Mouse (Mus musculus) heart, adult 2 months (tissue): Measurements from ENCODE around the gene Src. TPM values are rescaled to one million over a fixed set of nuclear protein-coding genes. Genes with fewer than 3 reads are reported as not detected.

Source experiments
- DNase-seq, 2 experiments: peaks; one replicate each; pipeline ENCODE4 v3.0.0; 2021
- H3K27ac ChIP-seq: fragments of 200-600 bp; 2 replicates; pipeline ENCODE4 v1.8.1; 2022
- H3K27me3 ChIP-seq: fragments of 200-500 bp; 2 replicates; pipeline ENCODE4 v1.6.1; 2012; ENCODE audit warnings: mild to moderate bottlenecking, low read length, inconsistent platforms, mixed read lengths; ENCODE audit not compliant: control insufficient read depth, insufficient read depth
- H3K36me3 ChIP-seq: fragments of 200-500 bp; 2 replicates; pipeline ENCODE4 v1.6.1; 2012; ENCODE audit warnings: low read length, inconsistent platforms; ENCODE audit not compliant: control insufficient read depth, insufficient read depth
- H3K4me1 ChIP-seq: fragments of 200-500 bp; 2 replicates; pipeline ENCODE4 v1.6.1; 2011; ENCODE audit warnings: low read length; ENCODE audit not compliant: control insufficient read depth, insufficient read depth
- H3K4me3 ChIP-seq: fragments of 200-600 bp; 2 replicates; pipeline ENCODE4 v1.8.1; 2022
- H3K79me2 ChIP-seq: fragments of 200-500 bp; replicated peaks from 2 replicates; pipeline ENCODE4 v1.6.1; 2012; ENCODE audit warnings: mild to moderate bottlenecking, inconsistent platforms, low read length, moderate library complexity, mixed read lengths; ENCODE audit not compliant: control insufficient read depth, insufficient read depth
- H3K9ac ChIP-seq: fragments of 200-500 bp; 2 replicates; pipeline ENCODE4 v1.6.1; 2012; ENCODE audit warnings: low read depth, mild to moderate bottlenecking, control low read depth, inconsistent platforms, low read length, mixed read lengths
- CTCF ChIP-seq: fragments of 200-600 bp; IDR thresholded peaks from 2 replicates; pipeline ENCODE4 v1.8.1; 2022; ENCODE audit warnings: antibody characterized with exemption, mild to moderate bottlenecking, moderate library complexity
- EP300 ChIP-seq: fragments of 200-500 bp; IDR thresholded peaks from 2 replicates; pipeline ENCODE4 v1.6.1; 2011; ENCODE audit warnings: low read depth, low read length, control low read depth; ENCODE audit not compliant: insufficient read depth
- POLR2A ChIP-seq: fragments of 200-500 bp; IDR thresholded peaks from 2 replicates; pipeline ENCODE4 v1.6.1; 2011; ENCODE audit warnings: mild to moderate bottlenecking, low read depth, low read length, control low read depth; ENCODE audit not compliant: insufficient read depth
- WGBS: fragments of 180-500 bp; shearing (Covaris S2); methylation state at CpG from one replicate; pipeline ENCODE4 v1.1.7; 2018; 5-methylcytosine and 5-hydroxymethylcytosine counted together
- intact Hi-C: fragments of 180-260 bp; cut with DNase I; formaldehyde crosslinking; loops from one replicate; pipeline ENCODE4 v1.15.1; 2025
- polyA plus RNA-seq: library from polyadenylated mRNA; depleted of rRNA; stranded (reverse); fragments of >200 nt; gene quantifications from 2 replicates; pipeline ENCODE4 v1.2.3, GENCODE M21; 2012
- total RNA-seq, 2 experiments: library from RNA; stranded (reverse); gene quantifications; 2 replicates each; pipeline ENCODE4 v1.2.3; 2021

The Src gene
- total and polyA plus RNA-seq, 3 experiments = 4.0 to 5.8 (median 4.1) TPM

- no peak overlapping the region for H3K27ac ChIP-seq
- no peak overlapping the region for H3K9ac ChIP-seq
- peak; percentile 29 to 43 for DNase-seq
Measured at GRCm38 (mm10) chr2:157432476-157432875, 14.2 kb downstream of the Src start.

GRCm38 (mm10) chr2:157434041-157434440, 15.8 kb downstream of the Src start:
- DNase-seq = no peak
- no peak overlapping the region for H3K27ac ChIP-seq
- H3K4me3 ChIP-seq = no peak overlapping the region
- no peaks in the 10 kb centered on the region for H3K79me2 ChIP-seq
- no peaks in the 10 kb centered on the region for H3K27me3 ChIP-seq
- H3K9ac ChIP-seq = no peak overlapping the region
- H3K36me3 ChIP-seq = no peaks in the 10 kb centered on the region
- H3K4me1 ChIP-seq = no peaks in the 10 kb centered on the region
- TF ChIP-seq CTCF (no peak), EP300 (no peak), POLR2A (no peak)
- 70% methylated on average over 9 of the region's 9 CpGs for WGBS
- intact Hi-C loops = no loop called here

More at GRCm38 (mm10) chr2:157432476-157432875, 14.2 kb downstream of the Src start:
- H3K36me3 ChIP-seq = no peaks in the 10 kb centered on the region
- H3K79me2 ChIP-seq = no peaks in the 10 kb centered on the region
- no peak overlapping the region for H3K4me3 ChIP-seq
- no peak for TF ChIP-seq CTCF
- no peak for TF ChIP-seq POLR2A
- TF ChIP-seq EP300 = no peak
- WGBS = 68% methylated on average over 9 of the region's 9 CpGs
- 0 out of 2 replicates have a peak, but pooled peaks cover 2% of the 10 kb centered on the region for H3K4me1 ChIP-seq
- no peaks in the 10 kb centered on the region for H3K27me3 ChIP-seq
- intact Hi-C loops = no loop called here

GRCm38 (mm10) chr2:157434497-157434896, 16.3 kb downstream of the Src start:
- peak in 1 of 2 experiments; percentile 17 for DNase-seq
- Histone ChIP-seq H3K4me1 (no peaks in the 10 kb centered on the region), H3K27me3 (no peaks in the 10 kb centered on the region), H3K79me2 (no peaks in the 10 kb centered on the region), H3K36me3 (no peaks in the 10 kb centered on the region), H3K4me3 (no peak overlapping the region), H3K9ac (no peak overlapping the region), H3K27ac (no peak overlapping the region)
- no peak for TF ChIP-seq EP300
- no peak for TF ChIP-seq CTCF
- no peak for TF ChIP-seq POLR2A
- intact Hi-C loops = no loop called here
- 53% methylated on average over 6 of the region's 6 CpGs for WGBS

GRCm38 (mm10) chr2:157436496-157436895, 18.3 kb downstream of the Src start:
- Histone ChIP-seq H3K4me3 (no peak overlapping the region), H3K79me2 (no peaks in the 10 kb centered on the region), H3K27ac (no peak overlapping the region), H3K27me3 (no peaks in the 10 kb centered on the region), H3K36me3 (no peaks in the 10 kb centered on the region), H3K9ac (no peak overlapping the region), H3K4me1 (no peaks in the 10 kb centered on the region)
- intact Hi-C loops = no loop called here
- no peak for DNase-seq
- no peak for TF ChIP-seq CTCF
- TF ChIP-seq EP300 = no peak
- TF ChIP-seq POLR2A = no peak
- WGBS = 77% methylated on average over 11 of the region's 11 CpGs

GRCm38 (mm10) chr2:157437123-157437522, 18.9 kb downstream of the Src start:
- intact Hi-C loops = no loop called here
- Histone ChIP-seq H3K79me2 (no peaks in the 10 kb centered on the region), H3K36me3 (no peaks in the 10 kb centered on the region), H3K9ac (no peak overlapping the region), H3K27ac (no peak overlapping the region), H3K4me1 (no peaks in the 10 kb centered on the region), H3K27me3 (no peaks in the 10 kb centered on the region), H3K4me3 (no peak overlapping the region)
- TF ChIP-seq POLR2A (no peak), CTCF (no peak), EP300 (no peak)
- no peak for DNase-seq
- WGBS = 95% methylated on average over 3 of the region's 3 CpGs

DNA sequence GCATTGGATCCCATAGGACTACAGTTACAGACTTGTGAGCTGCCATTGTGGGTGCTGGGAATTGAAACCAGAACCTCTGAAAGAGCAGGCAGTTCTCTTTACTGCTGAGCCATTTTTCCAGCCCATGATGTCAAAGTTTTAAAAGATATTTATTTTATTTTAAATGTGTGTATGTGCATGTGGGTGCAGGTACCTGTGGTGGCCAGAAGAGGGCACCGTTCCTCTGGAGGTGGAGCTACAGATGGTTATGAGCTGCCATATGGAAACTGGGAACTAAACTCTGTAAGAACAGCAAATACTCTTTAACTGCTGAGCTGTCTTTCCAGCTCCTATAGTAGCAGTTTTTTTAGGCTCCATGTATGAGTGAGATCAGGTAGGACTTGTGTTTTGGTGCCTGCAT, 23.1 kb downstream of the Src start:
- intact Hi-C loops = no loop called here
- TF ChIP-seq POLR2A = no peak
- TF ChIP-seq CTCF = peak; percentile 30
- Histone ChIP-seq H3K27ac (no peak overlapping the region), H3K4me3 (no peak overlapping the region), H3K79me2 (no peaks in the 10 kb centered on the region), H3K4me1 (no peaks in the 10 kb centered on the region; the same call in 1 of the 2 replicates), H3K27me3 (no peaks in the 10 kb centered on the region), H3K9ac (no peak overlapping the region), H3K36me3 (no peaks in the 10 kb centered on the region)
- no peak for DNase-seq
- 86% methylated on average over 1 of the region's 1 CpGs for WGBS
